Mouse (Mus musculus): Measurements from ENCODE around the gene As3mt. TPM values are rescaled to one million over a fixed set of nuclear protein-coding genes. Genes with fewer than 3 reads are reported as not detected.
"Not testable (repeated sequence)": the region's sequence is repeated elsewhere in the genome, so short reads cannot be mapped to it uniquely, and the experiment has no call there.

Gene As3mt
- polyA plus RNA-seq, 1 experiment from 2014 or later = 50.6 TPM

GRCm38 (mm10) chr19:46731351-46731750, 24.1 kb downstream of the As3mt start:
- no peak overlapping the region for H3K4me2 ChIP-seq (ENCODE audit: low read length)
- peaks cover 5% of the 10 kb centered on the region; the same call in 1 of the 2 replicates for H3K36me3 ChIP-seq (ENCODE audit: control insufficient read depth, insufficient read depth, low read length)
- 93% methylated on average over 10 of the region's 10 CpGs for WGBS
- no peaks in the 10 kb centered on the region for H3K9me3 ChIP-seq (ENCODE audit: control insufficient read depth, low read length)
- ATAC-seq (replicated peaks; ENCODE audit: low FRiP score, low TSS enrichment, low read depth) = no peak
- no peak overlapping the region for H3K9ac ChIP-seq (ENCODE audit: low read length)
- no peak for DNase-seq (ENCODE audit: low spot score)
- H3K27me3 ChIP-seq (replicated peaks; ENCODE audit: control insufficient read depth, insufficient read depth, low read length) = no peaks in the 10 kb centered on the region
- no peak overlapping the region for H3K27ac ChIP-seq (ENCODE audit: low read depth)
- H3K4me1 ChIP-seq (replicated peaks; ENCODE audit: control insufficient read depth, insufficient read depth, low read length) = no peaks in the 10 kb centered on the region
- no peak overlapping the region for H3K4me3 ChIP-seq (ENCODE audit: low read depth, low read length)

- not testable (repeated sequence) for H3K27me3 ChIP-seq (replicated peaks; ENCODE audit: control insufficient read depth, insufficient read depth, low read length); H3K27ac ChIP-seq (ENCODE audit: low read depth); DNase-seq (ENCODE audit: low spot score); H3K4me1 ChIP-seq (replicated peaks; ENCODE audit: control insufficient read depth, insufficient read depth, low read length); H3K9me3 ChIP-seq (ENCODE audit: control insufficient read depth, low read length); H3K4me2 ChIP-seq (ENCODE audit: low read length); H3K4me3 ChIP-seq (ENCODE audit: low read depth, low read length); ATAC-seq (replicated peaks; ENCODE audit: low FRiP score, low TSS enrichment, low read depth); H3K9ac ChIP-seq (ENCODE audit: low read length)
- H3K36me3 ChIP-seq (ENCODE audit: control insufficient read depth, insufficient read depth, low read length) = peaks cover 10% of the 10 kb centered on the region; the same call in 1 of the 2 replicates
- WGBS = 90% methylated on average over 5 of the region's 5 CpGs
Observed at GRCm38 (mm10) chr19:46732673-46733072, 25.4 kb downstream of the As3mt start.

- ATAC-seq (replicated peaks; ENCODE audit: low FRiP score, low TSS enrichment, low read depth) (no peak), DNase-seq (ENCODE audit: low spot score) (no peak)
- Histone ChIP-seq H3K4me1 (replicated peaks; ENCODE audit: control insufficient read depth, insufficient read depth, low read length) (no peaks in the 10 kb centered on the region), H3K4me3 (ENCODE audit: low read depth, low read length) (no peak overlapping the region), H3K9me3 (ENCODE audit: control insufficient read depth, low read length) (no peaks in the 10 kb centered on the region), H3K9ac (ENCODE audit: low read length) (no peak overlapping the region), H3K36me3 (ENCODE audit: control insufficient read depth, insufficient read depth, low read length) (peaks cover 13% of the 10 kb centered on the region; the same call in 1 of the 2 replicates), H3K4me2 (ENCODE audit: low read length) (no peak overlapping the region), H3K27ac (ENCODE audit: low read depth) (no peak overlapping the region), H3K27me3 (replicated peaks; ENCODE audit: control insufficient read depth, insufficient read depth, low read length) (no peaks in the 10 kb centered on the region)
- 91% methylated on average over 7 of the region's 7 CpGs for WGBS
Observed at GRCm38 (mm10) chr19:46733626-46734025, 26.4 kb downstream of the As3mt start.

GRCm38 (mm10) chr19:46735241-46735640, 28.0 kb downstream of the As3mt start:
- no peak for ATAC-seq (replicated peaks; ENCODE audit: low FRiP score, low TSS enrichment, low read depth)
- Histone ChIP-seq H3K4me3 (ENCODE audit: low read depth, low read length) (no peak overlapping the region), H3K9ac (ENCODE audit: low read length) (no peak overlapping the region), H3K27me3 (replicated peaks; ENCODE audit: control insufficient read depth, insufficient read depth, low read length) (no peaks in the 10 kb centered on the region), H3K9me3 (ENCODE audit: control insufficient read depth, low read length) (no peaks in the 10 kb centered on the region), H3K36me3 (ENCODE audit: control insufficient read depth, insufficient read depth, low read length) (peaks cover 13% of the 10 kb centered on the region; the same call in 1 of the 2 replicates), H3K4me1 (replicated peaks; ENCODE audit: control insufficient read depth, insufficient read depth, low read length) (no peaks in the 10 kb centered on the region), H3K27ac (ENCODE audit: low read depth) (no peak overlapping the region), H3K4me2 (ENCODE audit: low read length) (no peak overlapping the region)
- 59% methylated on average over 5 of the region's 5 CpGs for WGBS
- DNase-seq (ENCODE audit: low spot score) = no peak

- H3K4me3 ChIP-seq (ENCODE audit: low read depth, low read length) = no peak overlapping the region
- no peak overlapping the region for H3K4me2 ChIP-seq (ENCODE audit: low read length)
- no peak for DNase-seq (ENCODE audit: low spot score)
- ATAC-seq (replicated peaks; ENCODE audit: low FRiP score, low TSS enrichment, low read depth) = no peak
- H3K9ac ChIP-seq (ENCODE audit: low read length) = no peak overlapping the region
- WGBS = 73% methylated on average over 7 of the region's 7 CpGs
- no peak overlapping the region for H3K27ac ChIP-seq (ENCODE audit: low read depth)
- no peaks in the 10 kb centered on the region for H3K4me1 ChIP-seq (replicated peaks; ENCODE audit: control insufficient read depth, insufficient read depth, low read length)
- H3K27me3 ChIP-seq (replicated peaks; ENCODE audit: control insufficient read depth, insufficient read depth, low read length) = no peaks in the 10 kb centered on the region
- peaks cover 13% of the 10 kb centered on the region; the same call in 1 of the 2 replicates for H3K36me3 ChIP-seq (ENCODE audit: control insufficient read depth, insufficient read depth, low read length)
- no peaks in the 10 kb centered on the region for H3K9me3 ChIP-seq (ENCODE audit: control insufficient read depth, low read length)
Observed at GRCm38 (mm10) chr19:46737106-46737505, 29.8 kb downstream of the As3mt start.

GRCm38 (mm10) chr19:46740341-46741008, 33.2 kb downstream of the As3mt start:
- H3K9me3 ChIP-seq (ENCODE audit: control insufficient read depth, low read length) = no peaks in the 10 kb centered on the region
- no peak overlapping the region for H3K4me3 ChIP-seq (ENCODE audit: low read depth, low read length)
- no peak for ATAC-seq (replicated peaks; ENCODE audit: low FRiP score, low TSS enrichment, low read depth)
- no peaks in the 10 kb centered on the region for H3K4me1 ChIP-seq (replicated peaks; ENCODE audit: control insufficient read depth, insufficient read depth, low read length)
- no peak overlapping the region for H3K4me2 ChIP-seq (ENCODE audit: low read length)
- WGBS = 53% methylated on average over 7 of the region's 7 CpGs
- no peaks in the 10 kb centered on the region for H3K27me3 ChIP-seq (replicated peaks; ENCODE audit: control insufficient read depth, insufficient read depth, low read length)
- peak; percentile 77 for DNase-seq (ENCODE audit: low spot score)
- H3K36me3 ChIP-seq (ENCODE audit: control insufficient read depth, insufficient read depth, low read length) = 0 out of 2 replicates have a peak, but pooled peaks cover 8% of the 10 kb centered on the region
- no peak overlapping the region for H3K9ac ChIP-seq (ENCODE audit: low read length)
- H3K27ac ChIP-seq (ENCODE audit: low read depth) = no peak overlapping the region

- Histone ChIP-seq H3K4me3 (ENCODE audit: low read depth, low read length) (no peak overlapping the region), H3K36me3 (ENCODE audit: control insufficient read depth, insufficient read depth, low read length) (0 out of 2 replicates have a peak, but pooled peaks cover 8% of the 10 kb centered on the region), H3K9ac (ENCODE audit: low read length) (no peak overlapping the region), H3K27me3 (replicated peaks; ENCODE audit: control insufficient read depth, insufficient read depth, low read length) (no peaks in the 10 kb centered on the region), H3K27ac (ENCODE audit: low read depth) (no peak overlapping the region), H3K9me3 (ENCODE audit: control insufficient read depth, low read length) (no peaks in the 10 kb centered on the region), H3K4me1 (replicated peaks; ENCODE audit: control insufficient read depth, insufficient read depth, low read length) (no peaks in the 10 kb centered on the region), H3K4me2 (ENCODE audit: low read length) (no peak overlapping the region)
- ATAC-seq (replicated peaks; ENCODE audit: low FRiP score, low TSS enrichment, low read depth) (no peak), DNase-seq (ENCODE audit: low spot score) (no peak)
- WGBS = 33% methylated on average over 6 of the region's 6 CpGs
Observed at GRCm38 (mm10) chr19:46741574-46741973, 34.3 kb downstream of the As3mt start.

GRCm38 (mm10) chr19:46744681-46745080, 37.4 kb downstream of the As3mt start:
- Histone ChIP-seq H3K9ac (ENCODE audit: low read length) (no peak overlapping the region), H3K9me3 (ENCODE audit: control insufficient read depth, low read length) (no peaks in the 10 kb centered on the region), H3K4me1 (replicated peaks; ENCODE audit: control insufficient read depth, insufficient read depth, low read length) (no peaks in the 10 kb centered on the region), H3K27me3 (replicated peaks; ENCODE audit: control insufficient read depth, insufficient read depth, low read length) (no peaks in the 10 kb centered on the region), H3K27ac (ENCODE audit: low read depth) (no peak overlapping the region), H3K4me3 (ENCODE audit: low read depth, low read length) (no peak overlapping the region), H3K4me2 (ENCODE audit: low read length) (no peak overlapping the region), H3K36me3 (ENCODE audit: control insufficient read depth, insufficient read depth, low read length) (no peaks in the 10 kb centered on the region)
- no peak for ATAC-seq (replicated peaks; ENCODE audit: low FRiP score, low TSS enrichment, low read depth)
- no peak for DNase-seq (ENCODE audit: low spot score)
- 72% methylated on average over 9 of the region's 9 CpGs for WGBS

- no peaks in the 10 kb centered on the region for H3K36me3 ChIP-seq (ENCODE audit: control insufficient read depth, insufficient read depth, low read length)
- no peaks in the 10 kb centered on the region for H3K9me3 ChIP-seq (ENCODE audit: control insufficient read depth, low read length)
- no peaks in the 10 kb centered on the region for H3K27me3 ChIP-seq (replicated peaks; ENCODE audit: control insufficient read depth, insufficient read depth, low read length)
- no peak overlapping the region for H3K4me3 ChIP-seq (ENCODE audit: low read depth, low read length)
- H3K27ac ChIP-seq (ENCODE audit: low read depth) = no peak overlapping the region
- no peak for DNase-seq (ENCODE audit: low spot score)
- 83% methylated on average over 3 of the region's 3 CpGs for WGBS
- ATAC-seq (replicated peaks; ENCODE audit: low FRiP score, low TSS enrichment, low read depth) = no peak
- H3K4me2 ChIP-seq (ENCODE audit: low read length) = no peak overlapping the region
- H3K4me1 ChIP-seq (replicated peaks; ENCODE audit: control insufficient read depth, insufficient read depth, low read length) = no peaks in the 10 kb centered on the region
- no peak overlapping the region for H3K9ac ChIP-seq (ENCODE audit: low read length)
Observed at GRCm38 (mm10) chr19:46747799-46748198, 40.5 kb downstream of the As3mt start.
